15 mouse cellular contexts compared by ENCODE assay signal in the genomic region with DNA sequence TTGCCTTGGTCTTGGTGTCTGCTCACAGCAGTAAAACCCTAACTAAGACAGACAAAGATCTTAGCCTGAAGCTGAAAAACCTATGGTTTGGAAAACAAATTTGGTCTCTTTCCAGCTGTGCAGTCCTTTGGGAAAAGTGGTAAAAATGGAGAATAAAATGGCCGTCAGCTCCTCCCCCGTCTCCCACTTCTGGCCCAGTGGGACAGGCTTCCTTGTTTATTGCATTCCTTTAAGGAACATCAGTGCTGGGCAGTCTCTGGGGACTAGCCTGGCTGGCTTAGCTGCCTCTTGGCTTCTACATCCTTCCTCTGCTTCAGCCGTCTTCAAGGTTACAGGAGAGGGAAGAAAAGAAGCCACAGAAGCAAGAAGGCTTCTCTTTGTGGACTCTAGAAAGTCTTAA. TPM values are rescaled to one million over a fixed set of nuclear protein-coding genes. Genes with fewer than 3 reads are reported as not detected.
DNase-seq lines count a peak whose midpoint lies in the region; ATAC-seq and TF ChIP-seq lines count a peak whose summit lies in the region.
"Had no signal": no experiment of that assay in that cellular context is flagged by ENCODE, and none has a peak within 500 bp of the region (broad histone marks: within the 10 kb centered on the region; RNA-seq: fewer than 3 reads in every experiment).

No protein-coding gene starts in this region.

- H3K4me2 ChIP-seq in hindbrain, postnatal 0 days (ENCODE audit: low read depth, low read length) = no peak overlapping the region
- H3K4me2 ChIP-seq in hindbrain, embryonic 13.5 days = no peak overlapping the region
- H3K4me2 ChIP-seq: limb, embryonic 13.5 days had no signal

- no peak overlapping the region for H3K4me3 ChIP-seq in hindbrain, postnatal 0 days (ENCODE audit: low read length)
- H3K4me3 ChIP-seq in hindbrain, embryonic 13.5 days = no peak overlapping the region
- H3K4me3 ChIP-seq in cerebellum, adult 2 months (replicated peaks; ENCODE audit: insufficient read depth, low read depth, low read length) = no peak overlapping the region
- H3K4me3 ChIP-seq: embryonic facial prominence, embryonic 10.5 days; limb, embryonic 13.5 days had no signal

- no peak for ATAC-seq in hindbrain, postnatal 0 days
- no peak for ATAC-seq in hindbrain, embryonic 13.5 days (ENCODE audit: low FRiP score)
- ATAC-seq: hindbrain, embryonic 16.5 days had no signal

- H3K9me3 ChIP-seq in hindbrain, postnatal 0 days (ENCODE audit: low read length) = no peaks in the 10 kb centered on the region
- no peaks in the 10 kb centered on the region for H3K9me3 ChIP-seq in hindbrain, embryonic 13.5 days
- H3K9me3 ChIP-seq: embryonic facial prominence, embryonic 10.5 days; limb, embryonic 13.5 days had no signal

- H3K27me3 ChIP-seq in hindbrain, postnatal 0 days (ENCODE audit: insufficient read depth, low read length) = no peaks in the 10 kb centered on the region
- H3K27me3 ChIP-seq in hindbrain, embryonic 13.5 days = 0 out of 2 replicates have a peak, but pooled peaks cover 2% of the 10 kb centered on the region
- H3K27me3 ChIP-seq in cerebellum, adult 2 months (ENCODE audit: control insufficient read depth, insufficient read depth, low read length) = no peaks in the 10 kb centered on the region
- H3K27me3 ChIP-seq: limb, embryonic 13.5 days had no signal

- TF ChIP-seq CTCF in hindbrain, postnatal 0 days (IDR thresholded peaks at IDR 0.05; ENCODE audit: low read depth) = no peak
- no peak for TF ChIP-seq CTCF in cerebellum, adult 2 months (IDR thresholded peaks at IDR 0.05; ENCODE audit: borderline replicate concordance, insufficient read depth, low read depth, low read length)

- H3K27ac ChIP-seq in hindbrain, postnatal 0 days = no peak overlapping the region
- no peak overlapping the region for H3K27ac ChIP-seq in hindbrain, embryonic 13.5 days
- no peak overlapping the region for H3K27ac ChIP-seq in cerebellum, adult 2 months (ENCODE audit: insufficient read depth, low read length)
- H3K27ac ChIP-seq: embryonic facial prominence, embryonic 10.5 days; limb, embryonic 13.5 days had no signal

- no peak for TF ChIP-seq POLR2A in cerebellum, adult 2 months (IDR thresholded peaks at IDR 0.05; ENCODE audit: borderline replicate concordance, insufficient read depth, low read length)

- DNase-seq in hindbrain, postnatal 0 days (ENCODE audit: low spot score) = peak; percentile 13
- peak; percentile 97 for DNase-seq in adipocyte (ENCODE audit: low spot score)
- DNase-seq in heart, adult 9 months (ENCODE audit: low spot score in 2 of 2) = peak; percentile 58 to 65
- peak; percentile 24 for DNase-seq in lung, postnatal 14 days
- DNase-seq in right cerebral cortex, postnatal 25 days = no peak
- DNase-seq in cerebellum, adult 2 months = no peak
- DNase-seq in urinary bladder, adult 18-20 months (ENCODE audit: low spot score in 2 of 2) = no peak
- DNase-seq: thymus, postnatal 14 days had no signal

- H3K4me1 ChIP-seq in hindbrain, postnatal 0 days (ENCODE audit: insufficient read depth, low read length) = no peaks in the 10 kb centered on the region
- 0 out of 2 replicates have a peak, but pooled peaks cover 6% of the 10 kb centered on the region for H3K4me1 ChIP-seq in hindbrain, embryonic 13.5 days (replicated peaks)
- no peaks in the 10 kb centered on the region for H3K4me1 ChIP-seq in cerebellum, adult 2 months (ENCODE audit: control insufficient read depth, insufficient read depth, low read length)

- H3K36me3 ChIP-seq in hindbrain, postnatal 0 days (ENCODE audit: insufficient read depth, low read length) = no peaks in the 10 kb centered on the region
- no peaks in the 10 kb centered on the region for H3K36me3 ChIP-seq in hindbrain, embryonic 13.5 days
- H3K36me3 ChIP-seq: embryonic facial prominence, embryonic 10.5 days; limb, embryonic 13.5 days had no signal

- 75% methylated on average over 3 of the region's 3 CpGs for WGBS in hindbrain, postnatal 0 days
- WGBS in hindbrain, embryonic 13.5 days = 74% methylated on average over 3 of the region's 3 CpGs
- 65% methylated on average over 3 of the region's 3 CpGs for WGBS in cerebellum, adult 2 months

- H3K9ac ChIP-seq in hindbrain, postnatal 0 days (replicated peaks; ENCODE audit: low read length) = no peak overlapping the region
- no peak overlapping the region for H3K9ac ChIP-seq in hindbrain, embryonic 13.5 days
- H3K9ac ChIP-seq: limb, embryonic 13.5 days had no signal

RNA-seq across cellular contexts. Expression of gene Shisa4, which starts 23.1 kb away (rescaled TPM):
- 158 and 165 TPM in 2 replicates for total RNA-seq in hindbrain, postnatal 0 days (2014; rRNA removed)
- polyA plus RNA-seq in hindbrain, postnatal 0 days (2015; fragmentation: Nextera tagmentation; extraction: Ambion mirVana) = 160 and 161 TPM in 2 replicates
- 84.2 and 89.9 TPM in 2 replicates for polyA plus RNA-seq in hindbrain, embryonic 13.5 days (2015; fragmentation: Nextera tagmentation; extraction: Ambion mirVana)
- 130 and 147 TPM in 2 replicates for polyA plus RNA-seq in cerebellum, adult 2 months (2012; rRNA removed)
- total RNA-seq: granulocyte monocyte progenitor cell, adult 5-6 weeks; monocyte, adult 5-6 weeks had no signal

RNA-seq across cellular contexts. Expression of gene Lmod1, which starts 27.3 kb away (rescaled TPM):
- 0.47 TPM in 1 of 2 replicates, not detected in the other for total RNA-seq in hindbrain, postnatal 0 days (2014; rRNA removed)
- polyA plus RNA-seq in hindbrain, postnatal 0 days (2015; fragmentation: Nextera tagmentation; extraction: Ambion mirVana) = 0.24 and 0.38 TPM in 2 replicates
- 0.29 and 0.31 TPM in 2 replicates for polyA plus RNA-seq in hindbrain, embryonic 13.5 days (2015; fragmentation: Nextera tagmentation; extraction: Ambion mirVana)
- 0.47 and 0.59 TPM in 2 replicates for polyA plus RNA-seq in cerebellum, adult 2 months (2012; rRNA removed)
- total RNA-seq: CH12.LX; granulocyte monocyte progenitor cell, adult 5-6 weeks; monocyte, adult 5-6 weeks had no signal

RNA-seq across cellular contexts. Expression of gene Timm17a, which starts 38.4 kb away (rescaled TPM):
- 13.5 and 45.2 TPM in 2 replicates for total RNA-seq in hindbrain, postnatal 0 days (2014; rRNA removed)
- 201 and 205 TPM in 2 replicates for polyA plus RNA-seq in hindbrain, postnatal 0 days (2015; fragmentation: Nextera tagmentation; extraction: Ambion mirVana)
- polyA plus RNA-seq in hindbrain, embryonic 13.5 days (2015; fragmentation: Nextera tagmentation; extraction: Ambion mirVana) = 145 and 164 TPM in 2 replicates
- polyA plus RNA-seq in cerebellum, adult 2 months (2012; rRNA removed) = 104 and 110 TPM in 2 replicates

Comparison
In these comparisons a context has a peak if more than half of its experiments do, and no peak if none do; other contexts are left out.
1. DNase-seq: peak in hindbrain, postnatal 0 days (single experiment), adipocyte (single experiment), heart, adult 9 months (2 of 2) and lung, postnatal 14 days (single experiment); none in right cerebral cortex, postnatal 25 days (single experiment), cerebellum, adult 2 months (0 of 2) and urinary bladder, adult 18-20 months (0 of 2).